Mouse (Mus musculus): Measurements from ENCODE around the gene Olfr724. TPM values are rescaled to one million over a fixed set of nuclear protein-coding genes. Genes with fewer than 3 reads are reported as not detected.
"Not testable (repeated sequence)": the region's sequence is repeated elsewhere in the genome, so short reads cannot be mapped to it uniquely, and the experiment has no call there.

Olfr724 gene
- polyA plus RNA-seq (2021) = not detected

DNA sequence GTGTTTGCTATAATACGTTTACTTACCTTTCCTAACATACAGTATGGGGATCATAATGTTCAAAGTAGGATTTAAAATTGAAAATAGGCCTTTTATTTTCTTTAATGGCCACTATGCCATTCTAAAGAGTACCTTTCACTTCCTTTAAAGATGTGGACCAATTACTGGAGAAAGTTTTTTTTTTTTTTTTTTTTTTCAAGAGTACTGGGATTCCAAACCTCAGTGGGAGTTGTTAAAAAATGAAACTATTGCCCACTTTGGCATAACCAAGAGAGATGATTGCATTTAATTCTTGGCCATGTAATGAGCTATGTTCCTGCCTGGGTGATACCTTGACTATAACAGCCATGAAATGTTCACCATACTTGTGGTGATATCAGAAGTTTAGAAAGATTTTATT, at the start of gene Olfr724:
Olfr724 (minus strand) TSS at position 101 of the 400 bp plus-strand sequence.
- CTCF ChIA-PET; POLR2A ChIA-PET; DNase-seq (ENCODE audit: low read depth, low spot score); in situ Hi-C loops (cut with MboI; ENCODE audit: low pct_unique_long_range_greater_than_20kb); H3K27me3 ChIP-seq; ATAC-seq: not testable (repeated sequence)

GRCm38 (mm10) chr14:49955890-49956289, 7.2 kb downstream of the Olfr724 start:
- CTCF ChIA-PET = no interaction called here

DNA sequence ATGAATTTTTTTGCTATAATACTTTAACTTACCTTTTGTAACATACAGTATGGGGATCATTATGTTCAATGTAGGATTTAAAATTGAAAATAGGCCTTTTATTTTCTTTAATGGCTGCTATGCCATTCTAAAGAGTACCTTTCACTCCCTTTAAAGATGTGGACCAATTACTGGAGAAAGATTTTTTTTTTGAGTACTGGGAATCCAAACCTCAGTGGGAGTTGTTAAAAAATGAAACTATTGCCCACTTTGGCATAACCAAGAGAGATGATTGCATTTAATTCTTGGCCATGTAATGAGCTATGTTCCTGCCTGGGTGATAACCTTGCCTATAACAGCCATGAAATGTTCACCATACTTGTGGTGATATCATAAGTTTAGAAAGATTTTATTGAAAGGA, 31.4 kb downstream of the Olfr724 start, which contains the start of gene Olfr723:
Olfr723 (minus strand) TSS at position 101 of the 400 bp plus-strand sequence.
- CTCF ChIA-PET; in situ Hi-C loops (cut with MboI; ENCODE audit: low pct_unique_long_range_greater_than_20kb); DNase-seq (ENCODE audit: low read depth, low spot score); H3K27me3 ChIP-seq; POLR2A ChIA-PET; ATAC-seq: not testable (repeated sequence)

More at GRCm38 (mm10) chr14:49955890-49956289, 7.2 kb downstream of the Olfr724 start:
- ATAC-seq = no peak
- TF ChIP-seq CTCF (IDR thresholded peaks at IDR 0.05) = no peak
- DNase-seq (ENCODE audit: low read depth, low spot score) = no peak
- POLR2A ChIA-PET = no interaction called here
- no peaks in the 10 kb centered on the region for H3K27me3 ChIP-seq
- in situ Hi-C loops (cut with MboI; ENCODE audit: low pct_unique_long_range_greater_than_20kb) = no loop called here

Other genes with a start within 250 kb of the Olfr724 start
- gene Armh4, start 179.9 kb downstream of the Olfr724 start, polyA plus RNA-seq (2021) = not detected
- not detected for gene Olfr722, start 61.3 kb downstream of the Olfr724 start, polyA plus RNA-seq (2021)
- gene Olfr723, start 31.5 kb downstream of the Olfr724 start, polyA plus RNA-seq (2021) = not detected
- not detected for gene Olfr725, start 77.1 kb upstream of the Olfr724 start, polyA plus RNA-seq (2021)
- not detected for gene Olfr726, start 127.7 kb upstream of the Olfr724 start, polyA plus RNA-seq (2021)
- not detected for gene Olfr727, start 159.9 kb upstream of the Olfr724 start, polyA plus RNA-seq (2021)
- gene Olfr728, start 179.4 kb upstream of the Olfr724 start, polyA plus RNA-seq (2021) = not detected
- not detected for gene Olfr729, start 189.6 kb upstream of the Olfr724 start, polyA plus RNA-seq (2021)
- gene Olfr730, start 224.9 kb upstream of the Olfr724 start, polyA plus RNA-seq (2021) = not detected